Mouse (Mus musculus) brain, embryonic 14.5 days (tissue): ENCODE data around the gene Celsr2. TPM values are rescaled to one million over a fixed set of nuclear protein-coding genes. Genes with fewer than 3 reads are reported as not detected.

ENCODE experiments used
- DNase-seq: peaks from one replicate; pipeline ENCODE4 v3.0.0-alpha.2; 2011; ENCODE audit warnings: low read depth
- CTCF ChIP-seq: fragments of 200-500 bp; IDR thresholded peaks from 2 replicates; pipeline ENCODE4 v1.5.1; 2012; ENCODE audit warnings: inconsistent platforms, mild to moderate bottlenecking, moderate library complexity, borderline replicate concordance; ENCODE audit not compliant: insufficient read depth, insufficient read length; ENCODE audit errors: extremely low read depth
- POLR2A ChIP-seq: fragments of 200-500 bp; IDR thresholded peaks from 2 replicates; pipeline ENCODE4 v1.6.1; 2012; ENCODE audit warnings: mild to moderate bottlenecking, inconsistent platforms, borderline replicate concordance; ENCODE audit not compliant: poor library complexity, insufficient read depth, insufficient read length, severe bottlenecking; ENCODE audit errors: extremely low read depth
- polyA plus RNA-seq: library from polyadenylated mRNA; depleted of rRNA; stranded (reverse); fragments of >200 nt; gene quantifications from 2 replicates; pipeline ENCODE4 v1.2.3, GENCODE M21; 2012

Celsr2 gene
- polyA plus RNA-seq, 1 experiment: 101 TPM

- DNase-seq: peak; percentile 58
- TF ChIP-seq CTCF: no peak
- TF ChIP-seq POLR2A: no peak
Observed at GRCm38 (mm10) chr3:108411026-108411753, 4.2 kb downstream of the Celsr2 start.

DNA sequence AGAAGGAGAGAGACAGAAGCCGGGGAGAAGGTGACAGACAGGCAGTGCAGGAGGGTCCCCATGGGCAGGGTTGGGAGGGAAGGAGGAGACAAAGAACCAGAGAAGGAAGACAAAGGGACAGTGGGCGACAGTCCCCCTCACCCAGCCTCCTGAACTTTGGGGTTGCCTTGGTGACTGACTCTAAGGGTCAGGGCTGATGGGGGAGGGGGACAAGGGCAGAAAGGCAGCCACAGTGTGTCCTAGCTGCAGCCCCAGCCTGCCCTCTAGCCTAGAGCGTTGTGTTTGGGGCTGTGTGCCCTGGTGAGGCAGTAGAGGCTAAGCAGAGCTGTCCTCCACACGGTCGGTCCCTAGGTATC lies 5.0 kb downstream of the Celsr2 start:
- DNase-seq: no peak
- TF ChIP-seq POLR2A: peak; percentile 7; the same call in 1 of the 2 replicates
- TF ChIP-seq CTCF: no peak

- TF ChIP-seq CTCF (no peak), POLR2A (no peak)
- peak; percentile 80 for DNase-seq
Observed at GRCm38 (mm10) chr3:108409656-108410358, 5.5 kb downstream of the Celsr2 start.

DNA sequence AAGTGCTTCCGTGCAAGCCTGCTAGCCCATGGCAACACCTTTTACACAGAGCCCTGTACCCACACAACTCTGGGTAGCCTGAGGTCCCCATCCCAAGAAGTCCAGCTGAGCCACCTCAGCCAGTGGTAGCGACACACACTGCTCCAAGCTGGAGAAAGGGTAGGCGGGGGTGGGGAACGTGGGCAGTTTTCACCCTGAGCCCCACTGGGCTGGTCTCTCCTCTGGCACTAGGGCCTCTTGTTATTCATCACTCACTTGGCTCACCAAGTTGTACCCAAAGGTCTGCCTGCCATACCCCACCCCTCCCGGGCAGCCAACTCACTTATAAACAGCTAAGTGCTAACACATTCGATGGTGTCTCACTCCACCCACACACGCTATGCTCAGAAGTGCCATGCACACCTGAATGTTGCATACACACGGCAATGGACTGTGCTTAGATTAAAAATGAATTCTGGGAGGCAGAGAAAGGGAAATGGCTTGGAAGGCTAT lies 6.8 kb downstream of the Celsr2 start:
- no peak for TF ChIP-seq CTCF
- TF ChIP-seq POLR2A: no peak
- no peak for DNase-seq

GRCm38 (mm10) chr3:108406306-108406885 lies 9.0 kb downstream of the Celsr2 start:
- DNase-seq: peak; percentile 61

GRCm38 (mm10) chr3:108405536-108406305 lies 9.6 kb downstream of the Celsr2 start:
- DNase-seq: peak; percentile 87
- TF ChIP-seq CTCF: no peak
- no peak for TF ChIP-seq POLR2A

More at GRCm38 (mm10) chr3:108406306-108406885, 9.0 kb downstream of the Celsr2 start:
- TF ChIP-seq POLR2A (no peak), CTCF (no peak)

GRCm38 (mm10) chr3:108402528-108402920 lies 12.8 kb downstream of the Celsr2 start:
- TF ChIP-seq CTCF (no peak), POLR2A (no peak)
- DNase-seq: no peak

DNA sequence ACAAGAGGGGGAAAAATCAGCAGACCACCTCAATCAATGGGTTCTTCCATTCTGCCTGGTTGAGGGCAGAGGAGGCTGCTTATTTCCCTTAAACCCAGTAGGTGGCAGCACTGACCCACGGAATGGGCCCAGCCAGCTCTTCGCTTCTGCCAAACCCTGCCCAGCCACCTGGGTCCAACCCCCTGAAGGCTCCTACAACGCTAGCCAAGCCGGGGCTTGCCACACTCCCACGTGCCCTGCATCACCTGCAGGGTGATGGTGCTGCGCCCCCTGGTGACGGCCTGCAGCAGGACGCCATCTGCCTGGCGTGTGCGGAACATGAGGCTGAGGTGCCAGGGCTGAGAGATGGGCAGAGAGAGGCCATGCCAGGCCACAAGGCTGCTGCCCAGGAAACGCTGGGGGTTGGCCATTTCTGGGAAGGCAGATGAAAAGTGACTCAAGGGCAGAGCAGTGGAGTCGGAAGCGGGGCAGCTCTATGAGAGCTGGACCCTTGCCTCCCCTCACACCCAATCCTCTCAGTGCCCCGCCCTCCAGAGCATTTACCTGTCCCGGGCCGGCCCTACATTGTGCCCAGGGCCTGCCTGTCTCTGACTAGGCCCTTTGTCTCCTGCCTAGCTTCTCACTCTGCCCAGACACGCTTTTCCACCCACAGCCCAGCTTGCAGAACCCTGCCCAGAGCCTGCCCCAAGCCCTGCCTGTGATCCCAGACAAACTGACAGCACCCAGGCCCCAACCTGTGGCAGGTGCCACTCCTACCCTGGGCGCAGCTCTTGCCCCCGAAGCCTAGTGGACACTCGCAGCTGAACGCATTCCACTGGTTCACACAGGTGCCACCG lies 13.4 kb downstream of the Celsr2 start:
- no peak for TF ChIP-seq POLR2A
- peak; percentile 77 for TF ChIP-seq CTCF
- DNase-seq: peak; percentile 97

- no peak for DNase-seq
Observed at GRCm38 (mm10) chr3:108400442-108400841, 14.9 kb downstream of the Celsr2 start.

DNA sequence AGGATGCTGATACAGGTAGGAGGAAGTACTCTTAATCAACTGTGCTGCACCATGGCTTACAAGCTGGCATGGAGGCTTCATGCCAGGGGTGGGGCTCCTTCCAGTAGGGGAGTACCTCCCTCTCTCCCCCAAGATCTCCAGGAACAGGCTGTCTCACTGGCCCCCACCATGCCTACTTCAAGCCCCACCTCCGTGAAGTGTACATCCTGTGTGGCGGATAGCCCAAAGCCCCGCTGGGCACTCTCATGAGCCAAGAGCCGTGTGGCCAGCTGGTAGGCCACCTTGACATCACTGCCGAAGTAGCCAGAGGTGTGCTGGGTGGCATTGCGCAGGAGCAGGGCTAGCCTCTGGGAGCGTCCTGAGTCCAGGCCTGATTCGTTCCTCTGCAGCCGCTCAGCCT lies 17.1 kb downstream of the Celsr2 start:
- no peak for DNase-seq
- TF ChIP-seq CTCF (no peak), POLR2A (no peak)

More at GRCm38 (mm10) chr3:108400442-108400841, 14.9 kb downstream of the Celsr2 start:
- TF ChIP-seq POLR2A: no peak
- no peak for TF ChIP-seq CTCF
